Mouse (Mus musculus): ENCODE data around the gene Plek2.

Gene Plek2

DNA sequence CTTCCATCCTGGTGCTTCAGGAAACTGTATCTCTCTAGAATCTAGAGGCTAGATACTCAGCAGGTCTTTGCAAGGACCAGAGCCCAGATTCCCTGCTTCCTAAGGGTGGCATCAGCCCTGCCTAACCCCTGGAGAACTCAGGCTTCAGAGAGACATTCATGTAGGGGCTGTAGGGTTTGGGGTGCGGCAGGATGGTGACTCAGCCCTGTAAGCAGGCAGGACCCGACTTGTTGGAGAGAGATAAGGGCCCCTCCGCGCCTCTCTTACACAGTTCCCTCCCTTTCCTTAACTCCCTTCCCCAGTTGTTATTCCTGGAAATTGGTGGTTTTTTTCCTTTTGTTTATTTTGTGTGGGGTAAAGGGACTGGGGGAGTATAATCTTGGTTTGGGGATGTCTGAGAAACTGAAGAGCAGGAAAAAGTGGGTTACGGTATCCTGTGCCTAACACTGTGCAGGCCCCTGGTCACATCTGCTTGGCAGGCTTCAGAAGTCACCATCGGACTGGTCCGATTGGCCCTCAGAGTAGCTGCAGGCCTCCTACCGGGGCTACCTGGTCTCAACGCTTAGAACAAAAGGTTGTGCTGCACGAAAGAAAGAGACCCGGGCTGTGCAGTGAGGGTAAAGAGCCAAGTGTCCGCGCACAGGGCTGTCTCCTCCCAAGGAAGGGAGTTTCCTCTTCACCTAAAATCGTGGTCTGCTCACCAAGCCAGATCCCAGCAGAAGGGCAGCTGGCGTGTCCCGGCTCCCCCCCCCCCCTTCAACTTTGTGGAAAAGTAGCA, 4.1 kb upstream of the Plek2 start:
- DNase-seq (ENCODE audit: low spot score), result peak; percentile 44

DNA sequence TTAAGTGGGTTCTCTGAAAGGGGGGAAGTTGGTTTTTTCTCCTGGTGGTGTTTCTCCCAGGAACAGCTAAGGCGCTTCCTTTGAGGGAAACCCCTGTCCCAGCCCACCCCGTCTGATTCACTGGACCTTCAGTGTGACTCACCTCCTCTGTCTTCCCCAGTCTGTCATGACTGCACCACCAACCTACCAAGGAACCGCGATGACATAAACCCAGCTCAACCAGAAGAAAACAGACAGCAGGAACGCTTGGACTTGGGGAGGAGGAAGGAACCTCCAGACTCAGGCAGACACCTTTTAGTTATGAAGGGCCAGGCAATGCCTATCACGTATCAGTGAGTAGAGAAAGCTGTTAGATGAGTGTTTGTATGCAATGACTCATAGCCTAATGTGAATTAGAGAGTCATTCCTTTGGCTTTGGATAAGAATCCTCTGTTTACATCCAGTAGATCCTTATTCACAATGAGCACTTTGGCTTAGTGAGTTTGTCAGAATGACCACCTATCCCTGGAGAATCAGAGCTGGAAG, 1.4 kb upstream of the Plek2 start:
- DNase-seq (ENCODE audit: low spot score), result peak; percentile 42

- DNase-seq (ENCODE audit: low spot score), result no peak
Measured at GRCm38 (mm10) chr12:78904499-78904898, 2.3 kb downstream of the Plek2 start.

DNA sequence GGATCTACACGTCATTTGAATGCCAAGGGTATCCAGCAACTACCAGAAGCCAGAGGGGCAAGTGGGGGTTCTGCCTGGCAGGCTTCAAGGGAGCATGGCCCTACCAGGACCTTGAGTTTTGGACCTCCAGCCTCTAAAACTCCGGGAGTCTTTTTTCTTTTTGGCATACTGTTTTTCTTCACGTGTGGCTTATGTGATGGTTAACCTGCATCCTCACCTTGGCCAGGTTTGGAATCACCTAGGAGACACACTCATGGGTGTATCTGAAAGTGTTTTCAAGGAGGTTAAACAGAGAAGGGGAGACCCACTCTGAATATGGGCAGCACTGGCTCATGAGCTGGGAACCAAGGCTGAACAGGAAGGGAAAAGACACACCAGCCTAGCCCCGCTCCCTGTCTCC, 3.5 kb downstream of the Plek2 start:
- DNase-seq (ENCODE audit: low spot score), result no peak

DNA sequence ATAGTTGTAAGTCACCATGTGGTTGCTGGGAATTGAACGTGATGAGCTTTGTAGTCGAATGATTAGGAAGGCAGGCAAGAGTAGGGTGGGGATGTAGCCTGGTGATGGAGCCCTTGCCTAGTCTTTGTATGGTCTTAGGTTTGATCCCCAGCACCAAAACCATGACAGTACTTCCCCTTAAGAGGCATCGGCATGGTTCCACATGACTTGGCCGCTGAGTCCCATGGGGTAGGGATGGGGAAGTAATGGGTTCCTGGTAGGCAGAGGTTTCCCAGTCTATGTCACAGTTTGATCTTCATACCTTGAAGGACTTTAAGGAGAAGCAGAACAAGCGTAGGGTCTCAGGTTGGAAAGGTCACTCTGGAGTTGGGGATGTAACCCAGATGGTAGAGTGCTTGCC, 5.3 kb downstream of the Plek2 start:
- DNase-seq (ENCODE audit: low spot score), result no peak

- no peak for DNase-seq (ENCODE audit: low spot score)
Measured at GRCm38 (mm10) chr12:78897861-78898260, 8.9 kb downstream of the Plek2 start.

DNA sequence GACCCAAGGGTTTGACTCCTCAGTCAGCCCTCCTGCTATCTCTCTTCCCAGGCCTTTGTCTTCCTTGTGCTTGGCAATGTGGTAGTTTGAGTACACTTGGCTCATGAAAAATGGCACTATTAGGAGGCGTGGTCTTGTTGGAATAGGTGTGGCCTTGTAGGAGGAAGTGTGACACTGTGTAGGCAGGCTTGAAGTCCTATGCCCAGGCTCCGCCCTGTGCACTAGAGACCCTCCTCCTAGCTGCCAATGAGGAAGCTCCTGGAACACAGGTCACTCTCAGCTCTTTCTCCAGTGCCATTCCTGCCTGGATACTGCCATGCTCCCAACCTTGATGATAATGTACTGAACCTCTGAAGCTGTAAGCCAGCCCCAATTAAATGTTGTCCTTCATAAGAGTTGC, 15.6 kb downstream of the Plek2 start:
- DNase-seq (ENCODE audit: low spot score), result no peak

DNA sequence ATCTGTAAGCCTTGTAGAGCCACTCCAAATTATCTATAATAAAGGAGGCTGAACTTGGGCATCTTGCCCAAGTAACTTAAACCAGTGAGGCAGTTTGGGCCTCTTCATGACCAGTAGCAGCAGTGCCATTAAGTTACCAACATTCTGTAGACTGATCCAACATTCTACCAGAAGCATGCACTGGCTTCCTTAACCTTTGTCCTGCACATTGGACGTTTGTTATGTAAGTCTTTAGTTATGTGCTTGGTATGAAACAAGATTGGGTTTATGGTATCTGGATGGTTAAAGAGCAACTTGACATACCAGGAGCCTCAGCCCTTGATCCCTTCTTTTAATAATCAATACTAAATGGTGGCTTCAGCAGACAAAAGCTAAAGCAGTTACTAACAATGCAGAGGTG, 16.7 kb downstream of the Plek2 start:
- no peak for DNase-seq (ENCODE audit: low spot score)

DNA sequence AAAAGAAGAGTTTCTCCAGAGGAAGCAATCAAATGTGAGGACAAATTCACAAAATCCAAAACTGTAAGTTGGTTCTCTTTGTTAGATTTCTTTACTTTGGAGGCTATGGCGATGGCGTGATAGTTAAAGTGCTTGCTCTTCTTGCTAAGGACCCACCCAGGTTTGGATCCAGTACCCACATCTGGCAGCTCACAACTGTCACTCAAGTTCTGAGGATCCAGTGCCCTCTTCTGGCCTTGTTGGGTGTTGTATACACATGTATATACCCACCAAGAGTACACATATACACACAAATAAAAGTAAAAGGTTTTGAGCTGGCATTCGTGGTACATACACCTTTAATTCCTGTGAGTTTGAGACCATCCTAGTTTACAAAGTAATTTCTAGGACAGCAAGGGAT, 32.2 kb downstream of the Plek2 start:
- DNase-seq (ENCODE audit: low spot score), result no peak

DNA sequence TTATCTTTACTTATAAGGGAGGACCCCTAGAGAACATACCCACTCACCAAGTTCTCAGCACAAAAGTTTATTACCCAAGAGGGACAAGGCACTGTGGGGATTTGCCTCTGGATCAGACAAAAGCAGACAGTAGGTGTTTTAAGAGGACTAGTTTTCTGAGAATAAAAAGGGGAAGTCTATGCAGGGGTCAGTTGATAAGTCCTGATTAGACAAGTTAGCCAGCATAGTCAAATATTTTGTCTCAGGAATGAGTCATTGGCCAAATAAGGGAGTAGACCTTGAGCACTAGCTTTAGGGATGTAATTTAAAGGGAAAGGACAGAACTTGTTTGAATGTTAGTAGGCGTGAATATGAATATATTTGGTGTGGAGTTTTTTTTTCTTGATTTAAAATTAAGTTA, 38.6 kb downstream of the Plek2 start:
- no peak for DNase-seq (ENCODE audit: low spot score)

DNA sequence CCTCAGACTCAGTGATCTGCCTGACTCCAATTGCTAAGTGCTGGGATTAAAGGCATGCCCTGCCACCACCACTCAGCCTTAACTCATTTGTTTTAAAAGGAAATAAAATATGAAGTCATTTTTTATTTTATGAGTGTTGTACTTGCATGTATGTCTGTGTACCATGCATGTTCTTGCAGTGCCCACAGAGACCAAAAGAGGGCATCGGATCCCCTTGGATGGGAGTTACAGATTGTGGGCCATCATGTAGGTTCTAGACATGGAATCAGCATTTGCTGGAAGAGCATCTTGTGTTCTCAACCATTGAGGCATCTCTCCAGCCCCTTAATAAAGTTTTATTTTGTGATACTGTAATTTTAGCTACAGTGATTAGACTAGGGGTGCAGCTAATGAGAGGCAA, 41.3 kb downstream of the Plek2 start:
- no peak for DNase-seq (ENCODE audit: low spot score)

DNA sequence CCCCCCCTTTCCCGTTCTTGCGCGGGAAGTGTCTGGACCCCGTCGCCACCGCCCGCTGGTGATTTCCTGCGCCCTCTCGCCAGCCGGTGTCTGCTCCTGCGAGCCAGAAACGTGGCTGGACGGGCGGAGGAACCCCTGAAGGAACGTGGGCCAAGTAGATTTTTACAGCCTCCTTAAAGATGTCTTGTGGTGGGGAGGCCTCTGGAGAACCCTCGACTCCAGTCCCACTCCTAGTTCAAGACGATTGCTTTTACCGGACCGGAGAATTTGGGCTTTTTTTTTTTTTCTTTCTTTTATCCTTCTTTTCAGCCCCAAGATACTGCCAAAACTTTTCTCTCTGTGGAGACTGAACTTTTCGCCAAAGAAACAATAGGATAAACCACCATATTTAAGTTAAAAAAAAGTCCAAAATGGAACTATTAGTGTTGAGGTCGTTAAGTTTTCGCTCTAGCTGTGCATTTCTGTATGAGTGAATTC, 44.5 kb downstream of the Plek2 start:
- no peak for DNase-seq (ENCODE audit: low spot score)

GRCm38 (mm10) chr12:78861496-78862253, 45.1 kb downstream of the Plek2 start, which contains the start of the genes Atp6v1d and Eif2s1:
Gene Atp6v1d (minus strand): TSS chr12:78861638.
Gene Eif2s1 (plus strand): TSS chr12:78861819.
- peak; percentile 99 for DNase-seq (ENCODE audit: low spot score)

DNA sequence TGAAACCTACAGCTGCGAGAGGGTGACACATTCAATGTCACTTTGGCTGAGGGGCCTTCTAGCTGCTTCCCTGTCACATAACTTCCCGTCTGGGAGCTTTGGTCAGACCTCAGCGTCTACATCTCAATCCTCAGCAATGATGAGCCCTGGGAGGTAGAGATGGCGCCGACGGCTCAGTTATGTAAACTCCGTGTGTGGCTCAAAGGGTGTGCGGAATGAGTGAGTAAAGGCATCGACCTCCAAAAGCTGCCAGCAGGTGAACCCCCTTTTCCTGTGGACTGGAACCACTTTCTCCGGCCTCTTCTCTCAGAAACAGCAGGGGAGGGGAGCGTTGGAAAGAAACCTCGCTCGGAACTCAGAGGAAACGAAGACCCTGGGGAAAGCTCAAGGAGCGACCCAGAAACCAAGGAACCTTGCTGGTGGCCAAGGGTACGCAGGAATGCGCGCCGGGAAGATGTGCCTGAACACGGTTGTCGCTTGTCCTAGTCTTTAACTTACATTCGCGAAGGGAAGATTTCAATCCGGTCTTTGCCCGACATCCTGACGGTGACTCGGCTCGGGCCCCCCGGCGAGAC, 45.8 kb downstream of the Plek2 start:
- peak; percentile 54 for DNase-seq (ENCODE audit: low spot score)

DNA sequence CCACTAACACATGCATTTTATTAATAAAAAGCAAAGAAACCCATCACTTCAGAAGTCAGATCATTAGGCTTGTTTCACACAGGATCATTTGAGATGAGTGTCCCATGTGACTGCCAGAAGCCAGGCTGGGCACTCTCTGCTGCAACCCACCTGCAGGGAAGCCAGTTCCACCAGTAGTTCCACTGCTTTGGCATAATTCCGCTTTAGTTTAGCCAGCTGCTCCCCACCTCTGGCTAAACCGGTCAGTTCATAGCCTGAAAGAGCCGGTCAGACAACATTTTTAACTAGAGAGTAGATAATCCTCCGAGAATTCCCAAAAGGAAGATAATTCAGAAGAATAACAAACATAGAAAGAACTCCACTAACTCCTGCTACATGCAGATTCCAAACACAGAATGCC, 58.5 kb downstream of the Plek2 start:
- DNase-seq (ENCODE audit: low spot score), result no peak

DNA sequence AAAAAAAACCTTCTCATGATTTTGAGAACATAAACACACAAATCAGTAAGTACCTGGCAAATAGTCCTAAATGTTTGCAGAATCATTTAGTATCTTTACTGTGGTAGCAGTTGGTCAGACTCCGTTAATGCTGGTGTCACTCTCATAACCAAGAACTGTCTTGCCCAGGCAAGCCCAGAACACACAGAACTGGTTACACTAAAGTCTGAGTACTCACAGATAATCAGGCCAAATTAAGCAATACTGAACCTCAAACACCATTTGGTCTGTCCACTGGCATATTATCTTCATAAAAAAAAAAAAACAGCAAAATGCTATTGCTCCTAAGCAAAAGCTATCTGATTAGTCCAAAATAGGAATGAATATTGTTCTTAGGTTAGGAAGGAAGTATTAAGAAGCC, 64.3 kb downstream of the Plek2 start:
- no peak for DNase-seq (ENCODE audit: low spot score)

GRCm38 (mm10) chr12:78839906-78840305, 66.9 kb downstream of the Plek2 start:
- DNase-seq (ENCODE audit: low spot score), result no peak
